Mouse (Mus musculus): Measurements from ENCODE around the gene Adamts4.

- TF ChIP-seq POLR2A (IDR thresholded peaks at IDR 0.05; ENCODE audit: low read depth, low read length) (no peak), CHD1 (IDR thresholded peaks at IDR 0.05; ENCODE audit: low read depth, low read length) (no peak), CTCF (conservative IDR thresholded peaks at IDR 0.05 in 1 of 2, IDR thresholded peaks at IDR 0.05 in 1 of 2; ENCODE audit: low read depth in 2 of 2, low read length in 2 of 2) (peak; percentile 53 to 87; a peak in 3 of 4 replicates), TCF12 (IDR thresholded peaks at IDR 0.05; ENCODE audit: low read depth, low read length) (no peak), MAFK (IDR thresholded peaks at IDR 0.05; ENCODE audit: insufficient replicate concordance, low read length) (no peak), MAZ (IDR thresholded peaks at IDR 0.05; ENCODE audit: low read depth, low read length) (no peak), MAX (IDR thresholded peaks at IDR 0.05; ENCODE audit: low read length) (no peak), ELF1 (IDR thresholded peaks at IDR 0.05; ENCODE audit: low read depth, low read length) (no peak), UBTF (IDR thresholded peaks at IDR 0.05; ENCODE audit: low read depth, low read length) (no peak), ZKSCAN1 (IDR thresholded peaks at IDR 0.05; ENCODE audit: borderline replicate concordance, low read depth, low read length) (no peak)
Observed at GRCm38 (mm10) chr1:171238463-171238862, 11.8 kb upstream of the Adamts4 start.
